Mouse (Mus musculus) embryonic facial prominence, embryonic 14.5 days (tissue): ENCODE measurements around the gene Mypop. TPM values are rescaled to one million over a fixed set of nuclear protein-coding genes. Genes with fewer than 3 reads are reported as not detected.

Experiments used
- ATAC-seq: fragments of 200-750 bp; cut with Nextera tagmentation; 2 replicates; pipeline ENCODE4 v1.8.0; 2017; ENCODE audit warnings: low read depth, moderate number of reproducible peaks, moderate TSS enrichment
- DNase-seq: peaks from one replicate; pipeline ENCODE4 v3.0.0-alpha.2; 2015; ENCODE audit warnings: low spot score
- H3K27ac ChIP-seq: fragments of 300-500 bp; sonication (generic); replicated peaks from 2 replicates; pipeline ENCODE4 v1.5.1; 2014; ENCODE audit warnings: low read depth, mild to moderate bottlenecking, low read length, moderate library complexity
- H3K27me3 ChIP-seq: fragments of 300-500 bp; sonication (generic); replicated peaks from 2 replicates; pipeline ENCODE4 v1.6.1; 2014; ENCODE audit warnings: low read length; ENCODE audit not compliant: control insufficient read depth, insufficient read depth
- H3K36me3 ChIP-seq: fragments of 300-500 bp; sonication (generic); 2 replicates; pipeline ENCODE4 v1.6.1; 2014; ENCODE audit warnings: low read length, mixed read lengths; ENCODE audit not compliant: control insufficient read depth, insufficient read depth
- H3K4me1 ChIP-seq: fragments of 300-500 bp; sonication (generic); 2 replicates; pipeline ENCODE4 v1.6.1; 2014; ENCODE audit warnings: antibody characterized with exemption, low read length; ENCODE audit not compliant: control insufficient read depth, insufficient read depth
- H3K4me2 ChIP-seq: fragments of 300-500 bp; sonication (generic); 2 replicates; pipeline ENCODE4 v1.6.1; 2014; ENCODE audit warnings: low read depth, mild to moderate bottlenecking, low read length, moderate library complexity, mixed read lengths
- H3K4me3 ChIP-seq: fragments of 300-500 bp; sonication (generic); 2 replicates; pipeline ENCODE4 v1.5.1; 2014; ENCODE audit warnings: low read depth, mild to moderate bottlenecking, low read length
- H3K9ac ChIP-seq: fragments of 300-500 bp; sonication (generic); 2 replicates; pipeline ENCODE4 v1.6.1; 2014; ENCODE audit warnings: low read depth, mild to moderate bottlenecking, low read length, moderate library complexity, mixed read lengths
- H3K9me3 ChIP-seq: fragments of 300-500 bp; sonication (generic); 2 replicates; pipeline ENCODE4 v1.6.1; 2016; ENCODE audit warnings: low read length; ENCODE audit not compliant: control insufficient read depth
- WGBS: fragments of 180-500 bp; shearing (Covaris S2); extraction: QIAGEN DNeasy Blood & Tissue Kit; methylation state at CpG from one replicate; pipeline ENCODE4 v1.1.7; 2014; 5-methylcytosine and 5-hydroxymethylcytosine counted together
- polyA plus RNA-seq: library from polyadenylated mRNA; unstranded; fragments of >200 nt; fragmentation: Nextera tagmentation; extraction: Ambion mirVana; gene quantifications from 2 replicates; pipeline ENCODE4 v1.2.1, GENCODE M21; 2014

Gene Mypop
- polyA plus RNA-seq, 1 experiment from 2014 or later = 4.0 TPM

DNA sequence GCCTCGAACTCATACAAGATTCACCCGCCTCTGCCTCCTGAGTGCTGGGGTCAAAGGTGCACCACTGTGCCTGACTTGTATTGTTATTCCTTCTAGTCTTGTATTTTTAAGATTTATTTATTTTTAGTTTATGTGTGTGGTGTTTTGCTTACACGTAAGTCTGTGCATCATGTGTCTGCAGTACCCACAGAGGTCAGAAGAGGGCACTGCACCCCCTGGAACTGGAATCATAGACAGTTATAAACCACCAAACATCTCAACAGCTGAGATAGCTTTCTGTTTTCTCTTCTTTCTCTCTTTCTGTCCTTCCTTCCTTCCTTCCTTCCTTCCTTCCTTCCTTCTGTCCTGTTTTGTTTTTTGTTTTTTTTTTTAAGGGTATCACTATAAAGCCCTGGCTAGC is 20.1 kb upstream of the Mypop start:
- H3K27me3 ChIP-seq = peaks cover 3% of the 10 kb centered on the region; the same call in 1 of the 2 replicates
- no peaks in the 10 kb centered on the region for H3K9me3 ChIP-seq
- H3K36me3 ChIP-seq = no peaks in the 10 kb centered on the region
- no peak overlapping the region for H3K9ac ChIP-seq
- H3K27ac ChIP-seq = no peak overlapping the region
- no peaks in the 10 kb centered on the region for H3K4me1 ChIP-seq
- no peak overlapping the region for H3K4me2 ChIP-seq
- 79% methylated on average over 3 of the region's 3 CpGs for WGBS
- DNase-seq (no peak), ATAC-seq (no peak)
- no peak overlapping the region for H3K4me3 ChIP-seq

DNA sequence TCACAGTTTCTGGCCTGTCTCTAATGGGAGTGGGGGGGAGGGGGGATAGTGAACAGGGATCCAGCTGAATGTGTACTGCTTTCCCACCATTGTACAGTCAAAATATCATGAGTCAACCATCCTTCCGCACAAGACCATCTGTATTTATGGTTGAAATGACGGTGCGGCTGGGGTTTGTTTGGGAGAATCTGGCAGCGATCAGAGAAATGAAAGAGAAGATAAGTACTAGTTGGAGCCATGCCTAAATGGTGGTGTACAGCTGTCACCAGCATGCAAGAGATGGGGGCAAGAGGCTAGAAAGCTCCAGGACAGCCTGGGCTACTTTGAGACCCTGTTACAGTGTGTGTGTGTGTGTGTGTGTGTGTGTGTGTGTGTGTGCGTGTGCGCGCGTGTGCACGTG is 12.7 kb upstream of the Mypop start:
- H3K36me3 ChIP-seq = no peaks in the 10 kb centered on the region
- H3K27ac ChIP-seq = no peak overlapping the region
- ATAC-seq (no peak), DNase-seq (peak; percentile 34)
- H3K4me3 ChIP-seq = no peak overlapping the region
- no peaks in the 10 kb centered on the region for H3K4me1 ChIP-seq
- 80% methylated on average over 9 of the region's 9 CpGs for WGBS
- no peaks in the 10 kb centered on the region for H3K9me3 ChIP-seq
- H3K4me2 ChIP-seq = no peak overlapping the region
- H3K27me3 ChIP-seq = no peaks in the 10 kb centered on the region
- H3K9ac ChIP-seq = no peak overlapping the region

- Histone ChIP-seq H3K4me1 (no peaks in the 10 kb centered on the region), H3K27me3 (no peaks in the 10 kb centered on the region), H3K36me3 (no peaks in the 10 kb centered on the region), H3K4me2 (no peak overlapping the region), H3K9ac (no peak overlapping the region), H3K27ac (no peak overlapping the region), H3K4me3 (no peak overlapping the region), H3K9me3 (no peaks in the 10 kb centered on the region)
- DNase-seq (no peak), ATAC-seq (no peak)
- whole genome bisulfite sequencing = 65% methylated on average over 2 of the region's 2 CpGs
These were observed 4.5 kb upstream of the Mypop start for GRCm38 (mm10) chr7:18986503-18986902.

DNA sequence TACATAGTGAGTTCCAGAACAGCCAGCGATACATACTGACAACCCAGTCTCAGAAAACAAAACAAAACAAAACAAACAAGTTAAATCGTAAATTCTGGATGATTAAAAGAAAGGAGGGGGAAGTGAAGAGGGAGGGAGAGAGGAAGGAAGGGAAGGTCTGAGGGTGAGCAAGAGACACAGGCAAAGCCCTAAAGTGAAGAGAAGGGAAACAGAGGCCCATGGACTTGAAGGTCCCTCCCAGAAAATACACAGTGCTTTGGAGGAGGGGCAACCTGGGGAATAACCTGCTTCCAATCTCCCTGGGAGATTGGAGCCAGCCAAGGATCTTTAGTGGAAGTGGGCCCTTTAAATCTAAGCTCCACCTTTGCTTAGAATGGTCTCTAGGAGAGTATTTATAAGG is 3.9 kb upstream of the Mypop start, which contains the start of gene Nanos2:
TSS of gene Nanos2 (plus strand) at position 301 of the 400 bp plus-strand sequence.
- Histone ChIP-seq H3K9ac (no peak within 1 kb of the TSS), H3K9me3 (no peaks in the 10 kb centered on the region), H3K4me3 (no peak within 1 kb of the TSS), H3K36me3 (no peaks in the 10 kb centered on the region), H3K4me2 (no peak within 1 kb of the TSS), H3K27ac (no peak within 1 kb of the TSS), H3K27me3 (0 out of 2 replicates have a peak, but pooled peaks cover 5% of the 10 kb centered on the region), H3K4me1 (no peaks in the 10 kb centered on the region)
- ATAC-seq = no peak
- WGBS = 64% methylated on average over 2 of the region's 2 CpGs
- no peak for DNase-seq

DNA sequence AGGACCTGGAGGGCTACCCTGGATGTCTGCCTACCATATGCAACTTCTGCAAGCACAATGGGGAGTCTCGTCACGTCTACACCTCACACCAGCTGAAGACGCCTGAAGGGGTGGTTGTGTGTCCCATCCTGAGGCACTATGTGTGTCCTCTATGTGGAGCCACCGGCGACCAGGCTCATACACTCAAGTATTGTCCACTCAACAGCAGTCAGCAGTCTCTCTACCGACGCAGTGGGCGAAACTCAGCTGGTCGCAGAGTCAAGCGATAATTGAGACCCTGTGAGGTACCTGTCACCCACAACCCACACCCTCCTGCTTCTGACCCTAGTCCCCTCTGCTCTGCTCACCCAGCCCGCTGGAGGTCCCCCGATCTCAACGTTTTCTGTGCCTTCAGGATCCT is 3.3 kb upstream of the Mypop start:
- H3K9me3 ChIP-seq = no peaks in the 10 kb centered on the region
- no peak overlapping the region for H3K4me2 ChIP-seq
- no peak overlapping the region for H3K4me3 ChIP-seq
- H3K9ac ChIP-seq = no peak overlapping the region
- no peaks in the 10 kb centered on the region for H3K36me3 ChIP-seq
- no peaks in the 10 kb centered on the region for H3K4me1 ChIP-seq
- no peak for ATAC-seq
- WGBS = 65% methylated on average over 12 of the region's 13 CpGs
- no peak overlapping the region for H3K27ac ChIP-seq
- peaks cover 12% of the 10 kb centered on the region; the same call in 1 of the 2 replicates for H3K27me3 ChIP-seq
- DNase-seq = no peak

GRCm38 (mm10) chr7:18988780-18989179 is 2.3 kb upstream of the Mypop start:
- H3K4me1 ChIP-seq = no peaks in the 10 kb centered on the region
- ATAC-seq = no peak
- 71% methylated on average over 6 of the region's 6 CpGs for WGBS
- no peak overlapping the region for H3K4me3 ChIP-seq
- DNase-seq = no peak
- no peak overlapping the region for H3K4me2 ChIP-seq
- no peaks in the 10 kb centered on the region for H3K36me3 ChIP-seq
- H3K27me3 ChIP-seq = peaks cover 16% of the 10 kb centered on the region
- H3K9me3 ChIP-seq = no peaks in the 10 kb centered on the region
- H3K27ac ChIP-seq = no peak overlapping the region
- H3K9ac ChIP-seq = no peak overlapping the region

DNA sequence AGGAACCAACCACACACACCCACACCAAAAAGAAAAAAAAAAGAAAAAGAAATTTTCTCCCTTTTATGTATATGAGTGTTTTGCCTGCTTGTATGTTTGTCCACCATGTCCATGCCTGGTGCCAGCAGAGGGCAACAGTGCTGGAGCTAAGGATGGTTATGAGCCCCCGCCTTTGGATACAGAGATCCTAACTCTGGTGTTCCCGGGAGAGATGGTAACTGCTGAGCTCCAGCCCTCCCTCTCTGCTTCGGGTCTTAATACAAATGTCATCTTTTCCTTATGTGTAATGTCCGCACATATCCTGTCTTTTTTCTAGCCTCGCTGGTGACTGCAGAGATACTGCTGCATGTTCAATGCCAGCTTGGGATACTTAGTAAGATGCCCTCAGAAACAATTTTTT is 1.1 kb upstream of the Mypop start:
- 11% methylated on average over 5 of the region's 5 CpGs for WGBS

GRCm38 (mm10) chr7:18991660-18992293 is 732 bp downstream of the Mypop start:
- Histone ChIP-seq H3K4me1 (no peaks in the 10 kb centered on the region), H3K27ac (no peak overlapping the region), H3K27me3 (peaks cover 16% of the 10 kb centered on the region), H3K36me3 (peaks cover 9% of the 10 kb centered on the region; the same call in 1 of the 2 replicates), H3K4me2 (peak overlapping the region; percentile 83), H3K9me3 (no peaks in the 10 kb centered on the region), H3K4me3 (peak overlapping the region; percentile 57), H3K9ac (peak overlapping the region; percentile 62)
- under 1% methylated on average over 46 of the region's 59 CpGs for WGBS
- ATAC-seq (no peak), DNase-seq (no peak)

More for the DNA sequence above, 1.1 kb upstream of the Mypop start:
- Histone ChIP-seq H3K4me1 (no peaks in the 10 kb centered on the region), H3K36me3 (0 out of 2 replicates have a peak, but pooled peaks cover 4% of the 10 kb centered on the region), H3K4me2 (peak overlapping the region; percentile 53), H3K4me3 (peak overlapping the region; percentile 57), H3K9me3 (no peaks in the 10 kb centered on the region), H3K27ac (peak overlapping the region; percentile 74; the same call in 1 of the 2 replicates), H3K9ac (no peak overlapping the region), H3K27me3 (peaks cover 16% of the 10 kb centered on the region)
- ATAC-seq = no peak
- no peak for DNase-seq

DNA sequence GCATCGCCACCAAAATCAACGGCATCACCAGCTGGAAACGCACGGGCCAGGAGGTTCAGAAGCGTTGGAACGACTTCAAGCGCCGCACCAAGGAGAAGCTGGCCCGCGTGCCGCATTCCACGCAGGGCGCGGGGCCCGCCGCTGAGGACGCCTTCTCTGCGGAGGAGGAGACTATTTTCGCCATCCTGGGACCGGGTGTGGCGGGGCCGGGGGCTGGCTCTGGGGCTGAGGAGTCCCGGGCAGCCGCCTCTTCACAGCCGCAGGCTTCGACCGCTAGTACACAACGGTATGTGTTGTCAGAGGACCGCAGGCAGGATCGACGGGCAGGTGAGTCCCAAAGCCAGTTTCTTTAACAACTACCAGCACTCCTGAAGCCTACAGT is 1.2 kb downstream of the Mypop start:
- H3K27ac ChIP-seq = no peak overlapping the region
- H3K9me3 ChIP-seq = no peaks in the 10 kb centered on the region
- peak overlapping the region; percentile 83 for H3K4me2 ChIP-seq
- peak overlapping the region; percentile 62 for H3K9ac ChIP-seq
- WGBS = 3% methylated on average over 28 of the region's 31 CpGs
- peak overlapping the region; percentile 57 for H3K4me3 ChIP-seq
- no peaks in the 10 kb centered on the region for H3K4me1 ChIP-seq
- ATAC-seq (no peak), DNase-seq (no peak)
- H3K27me3 ChIP-seq = peaks cover 16% of the 10 kb centered on the region
- peaks cover 9% of the 10 kb centered on the region; the same call in 1 of the 2 replicates for H3K36me3 ChIP-seq
